Mouse (Mus musculus) liver, embryonic 16.5 days (tissue): ENCODE results near the gene Mrpl51. TPM values are rescaled to one million over a fixed set of nuclear protein-coding genes. Genes with fewer than 3 reads are reported as not detected.

Experiments
- ATAC-seq: fragments of 200-750 bp; cut with Nextera tagmentation; 2 replicates; pipeline ENCODE4 v1.8.0; 2017; ENCODE audit warnings: low read depth, mild to moderate bottlenecking, moderate number of reproducible peaks, moderate library complexity
- H3K27ac ChIP-seq: fragments of 300-500 bp; sonication (generic); 2 replicates; pipeline ENCODE4 v1.5.1; 2014; ENCODE audit warnings: mild to moderate bottlenecking, low read length
- H3K27me3 ChIP-seq: fragments of 300-500 bp; sonication (generic); 2 replicates; pipeline ENCODE4 v1.6.1; 2014; ENCODE audit warnings: low read depth, low read length, mixed read lengths; ENCODE audit not compliant: control insufficient read depth, insufficient read depth
- H3K36me3 ChIP-seq: fragments of 300-500 bp; sonication (generic); 2 replicates; pipeline ENCODE4 v1.6.1; 2014; ENCODE audit warnings: mild to moderate bottlenecking; ENCODE audit not compliant: control insufficient read depth, insufficient read depth
- H3K4me1 ChIP-seq: fragments of 300-500 bp; sonication (generic); 2 replicates; pipeline ENCODE4 v1.6.1; 2014; ENCODE audit warnings: low read depth, low read length, mixed read lengths; ENCODE audit not compliant: control insufficient read depth
- H3K4me2 ChIP-seq: fragments of 300-500 bp; sonication (generic); 2 replicates; pipeline ENCODE4 v1.6.1; 2014; ENCODE audit warnings: low read depth, low read length, mixed read lengths
- H3K4me3 ChIP-seq: fragments of 300-500 bp; sonication (generic); 2 replicates; pipeline ENCODE4 v1.5.1; 2014; ENCODE audit warnings: low read depth, mild to moderate bottlenecking, low read length
- H3K9ac ChIP-seq: fragments of 300-500 bp; sonication (generic); 2 replicates; pipeline ENCODE4 v1.6.1; 2014; ENCODE audit warnings: low read depth, low read length
- H3K9me3 ChIP-seq: fragments of 300-500 bp; sonication (generic); replicated peaks from 2 replicates; pipeline ENCODE4 v1.6.1; 2016; ENCODE audit warnings: low read length; ENCODE audit not compliant: control insufficient read depth
- WGBS: fragments of 180-500 bp; shearing (Covaris S2); extraction: QIAGEN DNeasy Blood & Tissue Kit; methylation state at CpG from one replicate; pipeline ENCODE4 v1.1.7; 2014; ENCODE audit not compliant: insufficient replicate concordance; 5-methylcytosine and 5-hydroxymethylcytosine counted together
- polyA plus RNA-seq: library from polyadenylated mRNA; unstranded; fragments of >200 nt; fragmentation: Nextera tagmentation; extraction: Ambion mirVana; gene quantifications from 2 replicates; pipeline ENCODE4 v1.2.1, GENCODE M21; 2015

The Mrpl51 gene
- polyA plus RNA-seq, 1 experiment from 2014 or later, result 145 TPM

GRCm38 (mm10) chr6:125163801-125164657, 27.6 kb upstream of the Mrpl51 start:
- peak overlapping the region; percentile 85 for H3K27ac ChIP-seq
- H3K27me3 ChIP-seq, result no peaks in the 10 kb centered on the region
- WGBS, result 7% methylated on average over 20 of the region's 20 CpGs
- H3K9ac ChIP-seq, result peak overlapping the region; percentile 84
- H3K4me3 ChIP-seq, result peak overlapping the region; percentile 84
- H3K4me1 ChIP-seq, result peaks cover 66% of the 10 kb centered on the region
- H3K9me3 ChIP-seq, result no peaks in the 10 kb centered on the region
- H3K4me2 ChIP-seq, result peak overlapping the region; percentile 88
- ATAC-seq, result no peak
- peaks cover 25% of the 10 kb centered on the region for H3K36me3 ChIP-seq

DNA sequence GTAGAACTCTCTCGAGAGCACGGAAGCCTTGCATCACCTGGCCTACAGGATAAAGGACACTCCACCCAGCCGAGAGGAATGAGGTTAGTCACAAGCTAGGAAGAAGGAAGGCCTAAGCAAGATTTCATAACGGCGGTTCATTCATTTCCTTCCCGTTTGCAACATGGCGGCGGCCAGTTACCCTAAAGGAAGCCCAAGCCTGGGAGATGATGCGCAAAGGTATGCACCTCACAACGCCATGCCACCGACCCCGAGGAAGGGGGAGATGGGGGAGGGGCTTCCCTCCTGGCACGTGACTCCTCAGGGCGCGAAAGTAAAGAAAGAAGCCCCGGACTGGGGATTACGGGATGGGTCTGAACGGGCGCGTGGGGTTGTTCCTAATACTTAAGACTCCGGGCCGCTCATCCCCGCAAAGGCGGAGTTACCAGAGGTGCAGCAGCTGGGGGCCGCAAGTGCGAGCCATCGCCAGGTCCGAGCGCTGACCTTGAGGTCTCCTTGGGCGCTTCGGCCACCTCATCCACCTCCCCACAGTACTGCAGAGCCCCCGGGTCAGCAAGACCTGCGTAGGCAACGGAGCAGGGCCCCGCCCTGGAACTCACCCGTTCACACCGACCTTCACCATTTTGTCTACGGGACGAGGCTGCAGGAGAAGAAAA, 26.8 kb upstream of the Mrpl51 start:
- H3K4me1 ChIP-seq, result peaks cover 66% of the 10 kb centered on the region
- H3K4me3 ChIP-seq, result peak overlapping the region; percentile 84
- no peaks in the 10 kb centered on the region for H3K27me3 ChIP-seq
- H3K27ac ChIP-seq, result peak overlapping the region; percentile 85
- WGBS, result under 1% methylated on average over 39 of the region's 39 CpGs
- peaks cover 33% of the 10 kb centered on the region for H3K36me3 ChIP-seq
- H3K4me2 ChIP-seq, result peak overlapping the region; percentile 88
- no peak; the same call in 1 of the 2 replicates for ATAC-seq
- H3K9me3 ChIP-seq, result no peaks in the 10 kb centered on the region
- peak overlapping the region; percentile 84 for H3K9ac ChIP-seq

DNA sequence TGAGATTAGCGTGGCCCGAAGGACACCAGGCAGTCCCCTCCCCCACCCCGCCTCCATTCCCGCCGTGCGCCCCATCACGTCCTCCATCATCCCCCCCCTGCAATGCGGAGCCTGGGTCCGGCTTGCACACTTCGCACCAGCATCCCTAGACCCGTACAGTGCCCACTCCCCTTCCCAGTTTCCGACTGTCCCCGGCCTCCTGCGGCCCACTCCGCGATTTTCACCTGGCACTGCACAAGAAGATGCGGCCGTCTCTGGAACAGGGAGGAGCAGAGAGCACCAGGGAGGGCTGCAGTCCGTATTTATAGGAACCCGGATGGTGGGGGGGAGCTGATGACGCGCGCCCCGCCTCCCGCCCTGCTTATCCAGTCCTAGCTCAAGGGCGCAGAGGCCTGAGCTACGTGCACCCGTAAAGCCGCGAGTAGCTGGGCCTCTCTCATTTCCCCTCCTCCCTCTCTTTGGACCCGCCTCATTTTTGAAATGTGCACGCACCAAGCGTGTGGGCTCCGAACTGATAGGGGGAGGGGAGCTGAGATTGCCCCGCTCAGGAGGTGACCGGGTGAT, 26.2 kb upstream of the Mrpl51 start:
- Histone ChIP-seq H3K27me3 (no peaks in the 10 kb centered on the region), H3K27ac (peak overlapping the region; percentile 85), H3K9ac (peak overlapping the region; percentile 84), H3K4me2 (peak overlapping the region; percentile 88), H3K4me1 (peaks cover 61% of the 10 kb centered on the region), H3K36me3 (peaks cover 39% of the 10 kb centered on the region), H3K4me3 (peak overlapping the region; percentile 84), H3K9me3 (no peaks in the 10 kb centered on the region)
- ATAC-seq, result peak; percentile 84
- under 1% methylated on average over 36 of the region's 36 CpGs for WGBS

- Histone ChIP-seq H3K4me1 (peaks cover 53% of the 10 kb centered on the region), H3K27me3 (no peaks in the 10 kb centered on the region), H3K9me3 (no peaks in the 10 kb centered on the region), H3K9ac (peak within 1 kb of the TSS; percentile 84), H3K4me3 (peak within 1 kb of the TSS; percentile 84), H3K4me2 (peak within 1 kb of the TSS; percentile 88), H3K27ac (peak within 1 kb of the TSS; percentile 85), H3K36me3 (peaks cover 47% of the 10 kb centered on the region)
- peak; percentile 67 for ATAC-seq
- WGBS, result 2% methylated on average over 18 of the region's 18 CpGs
Measured at GRCm38 (mm10) chr6:125166051-125166751, 25.4 kb upstream of the Mrpl51 start, which contains the start of gene Gapdh. TSS of gene Gapdh (minus strand) at chr6:125166467.

- H3K9ac ChIP-seq, result peak overlapping the region; percentile 84; the same call in 1 of the 2 replicates
- H3K4me3 ChIP-seq, result peak overlapping the region; percentile 84
- no peaks in the 10 kb centered on the region for H3K9me3 ChIP-seq
- WGBS, result 19% methylated on average over 10 of the region's 10 CpGs
- peaks cover 52% of the 10 kb centered on the region for H3K36me3 ChIP-seq
- ATAC-seq, result 0 out of 2 replicates have a peak, but pooled peaks have one; percentile 4
- H3K4me2 ChIP-seq, result peak overlapping the region; percentile 88
- H3K27me3 ChIP-seq, result no peaks in the 10 kb centered on the region
- H3K4me1 ChIP-seq, result peaks cover 45% of the 10 kb centered on the region
- H3K27ac ChIP-seq, result peak overlapping the region; percentile 72
Measured at GRCm38 (mm10) chr6:125166861-125167650, 24.5 kb upstream of the Mrpl51 start.

DNA sequence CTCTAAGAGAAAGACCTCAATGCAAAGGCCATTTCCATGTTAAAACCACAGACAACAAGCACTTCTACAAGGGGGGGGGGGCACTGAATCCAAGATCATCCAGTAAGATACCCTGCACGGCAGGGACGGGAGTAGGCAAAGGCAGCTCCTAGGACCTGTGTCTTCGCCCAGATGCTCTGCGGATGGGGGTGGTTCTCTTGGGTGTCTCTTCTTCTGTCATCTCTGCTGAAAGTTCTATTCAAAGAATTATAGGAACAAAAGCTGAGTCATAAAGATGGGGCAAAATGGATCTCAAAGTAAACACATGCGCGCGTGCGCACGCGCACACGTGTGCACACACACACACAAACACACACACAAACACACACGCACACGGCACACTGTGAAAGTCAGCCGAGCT, 23.5 kb upstream of the Mrpl51 start:
- H3K27me3 ChIP-seq, result no peaks in the 10 kb centered on the region
- no peak overlapping the region for H3K27ac ChIP-seq
- no peak overlapping the region for H3K9ac ChIP-seq

DNA sequence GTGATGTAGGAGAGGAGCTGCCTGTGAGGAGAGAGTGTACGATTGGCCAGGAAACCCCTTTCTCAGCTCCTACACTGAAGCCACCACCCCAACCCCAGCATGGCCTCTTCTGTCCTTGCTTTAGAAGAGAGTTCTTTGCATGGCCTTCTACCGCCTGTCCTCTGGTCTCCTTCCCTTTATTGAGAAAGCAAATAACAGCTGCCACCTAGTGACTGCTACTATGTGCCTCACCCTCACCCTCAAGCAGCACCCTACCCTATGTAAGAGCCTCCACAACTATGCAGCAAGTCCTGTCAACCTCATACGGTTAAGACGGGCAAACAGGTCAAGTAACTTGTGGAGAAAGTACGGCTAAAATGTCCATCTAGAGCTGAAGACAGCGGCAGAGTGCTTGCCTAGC, 21.4 kb upstream of the Mrpl51 start:
- 86% methylated on average over 6 of the region's 6 CpGs for WGBS
- no peaks in the 10 kb centered on the region for H3K9me3 ChIP-seq
- peaks cover 80% of the 10 kb centered on the region for H3K36me3 ChIP-seq
- H3K27me3 ChIP-seq, result no peaks in the 10 kb centered on the region
- no peak overlapping the region for H3K27ac ChIP-seq
- H3K9ac ChIP-seq, result no peak overlapping the region
- peaks cover 33% of the 10 kb centered on the region for H3K4me1 ChIP-seq
- ATAC-seq, result no peak
- H3K4me2 ChIP-seq, result no peak overlapping the region
- H3K4me3 ChIP-seq, result no peak overlapping the region

More for the DNA sequence above, 23.5 kb upstream of the Mrpl51 start:
- 89% methylated on average over 14 of the region's 14 CpGs for WGBS
- Histone ChIP-seq H3K4me2 (no peak overlapping the region), H3K9me3 (no peaks in the 10 kb centered on the region), H3K4me1 (peaks cover 44% of the 10 kb centered on the region), H3K4me3 (no peak overlapping the region), H3K36me3 (peaks cover 62% of the 10 kb centered on the region)
- no peak for ATAC-seq

DNA sequence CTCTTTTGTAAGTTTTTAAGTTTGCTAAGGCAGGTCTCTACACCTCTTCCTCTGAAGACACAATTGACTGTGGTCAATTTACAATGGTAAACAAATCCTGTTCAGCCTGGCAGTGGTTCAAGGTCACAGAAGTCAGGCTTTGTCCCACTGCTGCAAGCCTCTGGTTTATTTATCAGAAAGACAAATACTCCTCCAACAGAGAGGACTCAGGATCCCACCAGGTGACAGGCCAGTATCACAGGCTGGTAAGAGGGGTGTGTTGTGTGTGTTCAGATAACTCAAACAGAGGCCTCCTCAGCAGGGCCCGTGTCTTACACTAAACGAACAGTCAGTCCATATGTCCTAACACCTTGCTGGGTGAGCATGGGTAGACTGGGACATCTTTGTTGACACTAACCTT, 19.1 kb upstream of the Mrpl51 start:
- H3K4me2 ChIP-seq, result no peak overlapping the region
- no peaks in the 10 kb centered on the region for H3K27me3 ChIP-seq
- no peaks in the 10 kb centered on the region for H3K9me3 ChIP-seq
- H3K9ac ChIP-seq, result no peak overlapping the region
- 68% methylated on average over 2 of the region's 2 CpGs for WGBS
- no peak overlapping the region for H3K4me3 ChIP-seq
- H3K36me3 ChIP-seq, result peaks cover 100% of the 10 kb centered on the region
- H3K4me1 ChIP-seq, result peaks cover 14% of the 10 kb centered on the region
- H3K27ac ChIP-seq, result peak overlapping the region; percentile 64
- ATAC-seq, result peak; percentile 78
